Comparison of ENCODE assay signal across 14 mouse cellular contexts in genomic region chr4:125275259-125275658, GRCm38 (mm10).
DNase-seq lines count a peak whose midpoint lies in the region; ATAC-seq and TF ChIP-seq lines count a peak whose summit lies in the region.
"Had no signal": no experiment of that assay in that cellular context is flagged by ENCODE, and none has a peak within 500 bp of the region (broad histone marks: within the 10 kb centered on the region; RNA-seq: fewer than 3 reads in every experiment).

No protein-coding gene starts in this region.

- no peak for TF ChIP-seq POLR2A in olfactory bulb, adult 2 months (IDR thresholded peaks at IDR 0.05; ENCODE audit: insufficient read depth, low read depth, low read length)
- no peak for TF ChIP-seq POLR2A in thymus, adult 2 months (IDR thresholded peaks at IDR 0.05; ENCODE audit: control insufficient read depth, extremely low read depth, insufficient read depth, low read length, poor library complexity)

- ATAC-seq in hindbrain, embryonic 15.5 days (ENCODE audit: low FRiP score, low read depth), result no peak
- ATAC-seq in liver, postnatal 0 days, result no peak
- ATAC-seq: activated CD4-positive, CD25-positive, alpha-beta regulatory T cell, adult 4 months had no signal

- TF ChIP-seq CTCF in olfactory bulb, adult 2 months (IDR thresholded peaks at IDR 0.05; ENCODE audit: insufficient read depth, low read depth, low read length), result no peak
- no peak for TF ChIP-seq CTCF in liver, postnatal 0 days (IDR thresholded peaks at IDR 0.05; ENCODE audit: low read depth)
- TF ChIP-seq CTCF in thymus, adult 2 months (IDR thresholded peaks at IDR 0.05; ENCODE audit: borderline replicate concordance, control insufficient read depth, extremely low read depth, insufficient read depth, low read length, poor library complexity), result no peak

- peaks cover 11% of the 10 kb centered on the region for H3K4me1 ChIP-seq in hindbrain, embryonic 15.5 days (replicated peaks)
- peaks cover 12% of the 10 kb centered on the region for H3K4me1 ChIP-seq in olfactory bulb, adult 2 months (ENCODE audit: control insufficient read depth, insufficient read depth, low read length)
- no peaks in the 10 kb centered on the region for H3K4me1 ChIP-seq in liver, postnatal 0 days (ENCODE audit: insufficient read depth)
- H3K4me1 ChIP-seq in thymus, adult 2 months (replicated peaks; ENCODE audit: control insufficient read depth, insufficient read depth, low read length), result no peaks in the 10 kb centered on the region

- WGBS in hindbrain, embryonic 15.5 days, result 0% methylated on average over 13 of the region's 13 CpGs
- WGBS in olfactory bulb, adult 2 months, result 2% methylated on average over 13 of the region's 13 CpGs
- 7% methylated on average over 13 of the region's 13 CpGs for WGBS in liver, postnatal 0 days (ENCODE audit: insufficient replicate concordance)
- 4% methylated on average over 13 of the region's 13 CpGs for WGBS in thymus, adult 2 months

- peak overlapping the region; percentile 37 for H3K4me2 ChIP-seq in hindbrain, embryonic 15.5 days
- H3K4me2 ChIP-seq in liver, postnatal 0 days (ENCODE audit: low read depth, low read length), result no peak overlapping the region

- peak overlapping the region; percentile 12 for H3K27ac ChIP-seq in hindbrain, embryonic 15.5 days (replicated peaks)
- H3K27ac ChIP-seq in olfactory bulb, adult 2 months (ENCODE audit: insufficient read depth, low read depth, low read length), result no peak overlapping the region
- H3K27ac ChIP-seq in liver, postnatal 0 days (ENCODE audit: low read depth), result no peak overlapping the region
- H3K27ac ChIP-seq in thymus, adult 2 months (ENCODE audit: control insufficient read depth, insufficient read depth, low read length), result no peak overlapping the region

- no peak overlapping the region for H3K9ac ChIP-seq in hindbrain, embryonic 15.5 days
- H3K9ac ChIP-seq in liver, postnatal 0 days (replicated peaks), result no peak overlapping the region

- TF ChIP-seq EP300 in liver, postnatal 0 days (IDR thresholded peaks at IDR 0.05; ENCODE audit: low read depth), result no peak

- no peak overlapping the region for H3K4me3 ChIP-seq in hindbrain, embryonic 15.5 days
- 0 out of 2 replicates have a peak overlapping the region, but pooled peaks have one; percentile 10 for H3K4me3 ChIP-seq in olfactory bulb, adult 2 months (ENCODE audit: insufficient read depth, low read depth, low read length)
- no peak overlapping the region for H3K4me3 ChIP-seq in liver, postnatal 0 days (ENCODE audit: low read depth, low read length)
- H3K4me3 ChIP-seq in thymus, adult 2 months (ENCODE audit: control insufficient read depth, insufficient read depth, low read length), result no peak overlapping the region

- H3K27me3 ChIP-seq in hindbrain, embryonic 15.5 days, result peaks cover 11% of the 10 kb centered on the region; the same call in 1 of the 2 replicates
- H3K27me3 ChIP-seq in liver, postnatal 0 days (ENCODE audit: insufficient read depth, low read length), result peaks cover 3% of the 10 kb centered on the region; the same call in 1 of the 2 replicates
- H3K27me3 ChIP-seq in thymus, adult 2 months (ENCODE audit: control insufficient read depth, insufficient read depth, low read length), result no peaks in the 10 kb centered on the region

- peak; percentile 40 to 55 for DNase-seq in left cerebral cortex, postnatal 25 days (ENCODE audit: low spot score in 2 of 2)
- DNase-seq in left cerebral cortex, postnatal 4 days, result no peak
- DNase-seq in embryo, embryonic 9.5 days (ENCODE audit: extremely low spot score), result peak; percentile 10
- DNase-seq in liver, postnatal 0 days, result no peak
- no peak for DNase-seq in ovary, postnatal 14 days (ENCODE audit: low spot score)
- DNase-seq in thymus, adult 2 months, result no peak
- DNase-seq: cerebellum, adult 11 months; heart, adult 11 months; layer of hippocampus, postnatal 36 days; lung, adult 2 months; thymus, adult 18-20 months had no signal

- intact Hi-C loops in left cerebral cortex, postnatal 25 days (cut with DNase I), result no loop called here
- intact Hi-C loops in left cerebral cortex, postnatal 4 days (cut with DNase I), result no loop called here

- no peaks in the 10 kb centered on the region for H3K36me3 ChIP-seq in hindbrain, embryonic 15.5 days
- H3K36me3 ChIP-seq in liver, postnatal 0 days (replicated peaks; ENCODE audit: insufficient read depth, low read length), result no peaks in the 10 kb centered on the region
- H3K36me3 ChIP-seq in thymus, adult 2 months (ENCODE audit: control insufficient read depth, insufficient read depth, low read length), result no peaks in the 10 kb centered on the region

- no peaks in the 10 kb centered on the region for H3K9me3 ChIP-seq in hindbrain, embryonic 15.5 days
- no peaks in the 10 kb centered on the region for H3K9me3 ChIP-seq in liver, postnatal 0 days (ENCODE audit: low read length)

Comparison
In these comparisons a context has a peak if more than half of its experiments do, and no peak if none do; other contexts are left out.
1. DNase-seq: peak in left cerebral cortex, postnatal 25 days (2 of 2) and embryo, embryonic 9.5 days (single experiment); none in left cerebral cortex, postnatal 4 days (single experiment), liver, postnatal 0 days (single experiment), ovary, postnatal 14 days (single experiment) and thymus, adult 2 months (single experiment).